Mouse (Mus musculus): ENCODE results near the gene Olfr683.
"Not testable (repeated sequence)": the region's sequence is repeated elsewhere in the genome, so short reads cannot be mapped to it uniquely, and the experiment has no call there.

Gene Olfr683

GRCm38 (mm10) chr7:105146912-105147311 is at the start of gene Olfr683:
Gene Olfr683, minus strand, starts transcription at chr7:105147012.
- no peak for DNase-seq (ENCODE audit: low spot score in 2 of 2)

- DNase-seq (ENCODE audit: low spot score in 2 of 2): no peak
Measured at GRCm38 (mm10) chr7:105185912-105186311, 39.1 kb upstream of the Olfr683 start, which contains the start of gene Olfr685. Gene Olfr685, minus strand, starts transcription at chr7:105186012.

GRCm38 (mm10) chr7:105170773-105171172 is 24.0 kb upstream of the Olfr683 start:
- no peak for DNase-seq (ENCODE audit: low spot score in 2 of 2)

GRCm38 (mm10) chr7:105163553-105163952 is 16.7 kb upstream of the Olfr683 start, which contains the start of gene Olfr684:
Gene Olfr684, minus strand, starts transcription at chr7:105163653.
- DNase-seq (ENCODE audit: low spot score in 2 of 2): no peak

GRCm38 (mm10) chr7:105141275-105141674 is 5.5 kb downstream of the Olfr683 start:
- no peak for DNase-seq (ENCODE audit: low spot score in 2 of 2)

GRCm38 (mm10) chr7:105116536-105116935 is 30.3 kb downstream of the Olfr683 start, which contains the start of gene Olfr681:
Gene Olfr681, plus strand, starts transcription at chr7:105116836.
- no peak for DNase-seq (ENCODE audit: low spot score in 2 of 2)

- not testable (repeated sequence) for DNase-seq (ENCODE audit: low spot score in 2 of 2)
Measured at GRCm38 (mm10) chr7:105092717-105093116, 54.1 kb downstream of the Olfr683 start, which contains the start of gene Olfr680-ps1. Gene Olfr680-ps1, minus strand, starts transcription at chr7:105092817.
